Mouse (Mus musculus): Measurements from ENCODE around the gene Miga2. TPM values are rescaled to one million over a fixed set of nuclear protein-coding genes. Genes with fewer than 3 reads are reported as not detected.
A peak's percentile ranks its signal among the peaks of the same experiment; 100 is the strongest.

Gene Miga2
- polyA plus RNA-seq, 1 experiment from 2014 or later: 29.6 TPM

- WGBS: 81% methylated on average over 9 of the region's 9 CpGs
- no peaks in the 10 kb centered on the region for H3K9me3 ChIP-seq
- no peak overlapping the region for H3K4me2 ChIP-seq (replicated peaks)
- peaks cover 5% of the 10 kb centered on the region; the same call in 1 of the 2 replicates for H3K4me1 ChIP-seq
- no peaks in the 10 kb centered on the region for H3K27me3 ChIP-seq
- H3K4me3 ChIP-seq: no peak overlapping the region
- H3K9ac ChIP-seq: no peak overlapping the region
- ATAC-seq (ENCODE audit: insufficient number of reproducible peaks, insufficient read depth, low FRiP score, low TSS enrichment): no peak
- no peak overlapping the region for H3K27ac ChIP-seq
- peaks cover 30% of the 10 kb centered on the region for H3K36me3 ChIP-seq
These were observed 22.9 kb downstream of the Miga2 start for GRCm38 (mm10) chr2:30386913-30387312.

GRCm38 (mm10) chr2:30389000-30389399 lies 25.0 kb downstream of the Miga2 start:
- Histone ChIP-seq H3K9ac (no peak overlapping the region), H3K9me3 (no peaks in the 10 kb centered on the region), H3K27ac (no peak overlapping the region), H3K27me3 (no peaks in the 10 kb centered on the region), H3K4me3 (no peak overlapping the region), H3K4me1 (peaks cover 14% of the 10 kb centered on the region), H3K4me2 (replicated peaks) (no peak overlapping the region), H3K36me3 (peaks cover 9% of the 10 kb centered on the region)
- no peak for ATAC-seq (ENCODE audit: insufficient number of reproducible peaks, insufficient read depth, low FRiP score, low TSS enrichment)
- WGBS: 90% methylated on average over 2 of the region's 2 CpGs

DNA sequence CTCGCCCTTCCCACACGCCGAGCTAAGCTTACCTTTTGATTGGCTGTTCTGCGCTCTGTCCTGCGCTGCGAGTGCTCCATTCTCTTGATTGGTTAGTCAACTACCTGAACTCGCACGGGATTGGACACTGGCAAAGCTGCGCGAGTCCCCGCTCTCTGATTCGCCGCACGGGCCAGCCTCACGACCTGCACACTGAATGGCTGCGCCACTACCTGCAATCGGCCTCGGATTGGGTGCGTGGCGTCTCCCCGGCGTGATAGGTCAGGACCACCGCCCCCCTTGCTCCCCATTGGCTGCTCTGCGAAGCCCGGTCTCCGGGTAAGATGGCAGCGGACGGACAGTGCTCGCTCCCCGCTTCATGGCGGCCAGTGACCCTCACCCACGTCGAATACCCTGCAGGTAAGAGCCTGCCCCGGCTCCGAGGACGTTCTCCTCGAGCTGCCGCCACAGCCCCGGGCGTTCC lies 28.1 kb downstream of the Miga2 start, which contains the start of gene Dolpp1:
Gene Dolpp1, plus strand, starts transcription at position 141 of the 463 bp plus-strand sequence.
- H3K4me3 ChIP-seq: peak within 1 kb of the TSS; percentile 81
- peak within 1 kb of the TSS; percentile 95 for H3K4me2 ChIP-seq (replicated peaks)
- peak within 1 kb of the TSS; percentile 85 for H3K27ac ChIP-seq
- no peaks in the 10 kb centered on the region for H3K9me3 ChIP-seq
- H3K9ac ChIP-seq: peak within 1 kb of the TSS; percentile 83
- WGBS: under 1% methylated on average over 40 of the region's 40 CpGs
- no peaks in the 10 kb centered on the region for H3K27me3 ChIP-seq
- H3K36me3 ChIP-seq: peaks cover 12% of the 10 kb centered on the region
- H3K4me1 ChIP-seq: peaks cover 14% of the 10 kb centered on the region
- peak; percentile 99 for ATAC-seq (ENCODE audit: insufficient number of reproducible peaks, insufficient read depth, low FRiP score, low TSS enrichment)

DNA sequence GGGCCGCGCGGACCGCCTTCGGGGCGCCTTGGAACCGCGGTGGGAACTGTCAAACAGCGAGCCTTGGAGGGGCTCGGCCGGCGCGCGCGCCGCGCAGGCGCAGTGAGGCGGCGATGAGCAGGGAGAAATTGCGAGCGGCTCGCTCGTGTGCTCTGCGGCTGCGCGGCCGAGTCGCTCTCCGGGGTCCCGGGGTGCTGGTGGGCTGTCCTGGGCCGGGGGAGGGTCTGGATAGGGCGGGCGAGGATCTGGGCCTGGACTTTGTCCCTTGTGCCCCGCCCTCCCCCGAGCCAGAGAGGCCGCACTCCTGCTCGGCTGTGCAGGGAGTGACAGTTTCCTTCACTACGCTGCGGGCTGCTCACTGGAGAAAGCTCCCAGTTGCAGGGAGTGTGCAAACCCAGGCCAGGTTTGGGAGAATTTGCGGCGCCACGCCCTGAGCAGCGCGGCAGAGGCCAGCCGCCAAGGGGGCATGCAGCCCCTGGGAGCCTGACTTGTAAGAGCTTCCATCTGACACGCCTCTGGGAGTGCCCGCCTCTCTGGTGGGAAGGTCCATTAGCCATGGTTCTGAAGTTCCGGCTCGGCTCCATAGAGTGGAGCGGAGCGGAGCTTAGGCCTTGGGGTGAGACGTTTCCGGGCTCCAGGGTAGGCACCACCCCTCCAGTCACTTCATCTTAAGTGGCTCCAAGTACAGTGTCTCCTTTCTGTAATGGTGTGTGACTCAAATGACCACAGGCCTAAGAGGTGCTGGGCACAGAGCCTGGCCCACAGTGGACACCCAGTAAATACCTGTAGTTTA lies 28.7 kb downstream of the Miga2 start:
- H3K27ac ChIP-seq: peak overlapping the region; percentile 85
- peak; percentile 65 for ATAC-seq (ENCODE audit: insufficient number of reproducible peaks, insufficient read depth, low FRiP score, low TSS enrichment)
- H3K4me1 ChIP-seq: peaks cover 14% of the 10 kb centered on the region
- peaks cover 18% of the 10 kb centered on the region for H3K36me3 ChIP-seq
- no peaks in the 10 kb centered on the region for H3K9me3 ChIP-seq
- WGBS: 2% methylated on average over 48 of the region's 54 CpGs
- peak overlapping the region; percentile 81 for H3K4me3 ChIP-seq
- peak overlapping the region; percentile 95 for H3K4me2 ChIP-seq (replicated peaks)
- H3K27me3 ChIP-seq: no peaks in the 10 kb centered on the region
- H3K9ac ChIP-seq: peak overlapping the region; percentile 83

- Histone ChIP-seq H3K4me3 (peak overlapping the region; percentile 81), H3K4me1 (peaks cover 14% of the 10 kb centered on the region), H3K9me3 (no peaks in the 10 kb centered on the region), H3K27ac (peak overlapping the region; percentile 85), H3K4me2 (replicated peaks) (peak overlapping the region; percentile 95), H3K36me3 (peaks cover 24% of the 10 kb centered on the region), H3K27me3 (no peaks in the 10 kb centered on the region), H3K9ac (peak overlapping the region; percentile 83)
- no peak for ATAC-seq (ENCODE audit: insufficient number of reproducible peaks, insufficient read depth, low FRiP score, low TSS enrichment)
- WGBS: 64% methylated on average over 1 of the region's 1 CpGs
These were observed 29.3 kb downstream of the Miga2 start for GRCm38 (mm10) chr2:30393370-30393656.

DNA sequence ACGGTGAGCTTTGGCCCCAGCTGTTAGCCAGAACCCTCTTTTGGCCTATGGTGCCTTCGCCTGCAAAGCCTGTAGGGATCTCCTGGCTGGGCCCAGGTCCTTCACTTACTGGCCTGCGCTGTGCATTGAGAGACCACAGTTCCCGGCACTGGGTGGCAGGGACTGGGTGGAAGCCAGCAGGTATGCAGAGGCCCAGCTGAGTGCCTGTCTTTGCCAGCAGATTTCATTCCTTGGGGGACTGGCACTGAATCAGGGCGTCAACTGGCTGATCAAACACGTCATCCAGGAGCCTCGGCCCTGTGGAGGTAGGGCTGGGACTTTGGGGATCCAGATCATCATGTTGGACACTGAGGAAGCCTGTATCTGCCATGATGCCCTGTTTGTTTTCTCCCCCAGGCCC lies 31.7 kb downstream of the Miga2 start:
- H3K4me2 ChIP-seq (replicated peaks): no peak overlapping the region
- H3K36me3 ChIP-seq: peaks cover 43% of the 10 kb centered on the region
- no peaks in the 10 kb centered on the region for H3K9me3 ChIP-seq
- H3K9ac ChIP-seq: no peak overlapping the region
- WGBS: 92% methylated on average over 7 of the region's 7 CpGs
- H3K27me3 ChIP-seq: no peaks in the 10 kb centered on the region
- H3K27ac ChIP-seq: no peak overlapping the region
- peaks cover 11% of the 10 kb centered on the region for H3K4me1 ChIP-seq
- no peak overlapping the region for H3K4me3 ChIP-seq
- ATAC-seq (ENCODE audit: insufficient number of reproducible peaks, insufficient read depth, low FRiP score, low TSS enrichment): no peak

DNA sequence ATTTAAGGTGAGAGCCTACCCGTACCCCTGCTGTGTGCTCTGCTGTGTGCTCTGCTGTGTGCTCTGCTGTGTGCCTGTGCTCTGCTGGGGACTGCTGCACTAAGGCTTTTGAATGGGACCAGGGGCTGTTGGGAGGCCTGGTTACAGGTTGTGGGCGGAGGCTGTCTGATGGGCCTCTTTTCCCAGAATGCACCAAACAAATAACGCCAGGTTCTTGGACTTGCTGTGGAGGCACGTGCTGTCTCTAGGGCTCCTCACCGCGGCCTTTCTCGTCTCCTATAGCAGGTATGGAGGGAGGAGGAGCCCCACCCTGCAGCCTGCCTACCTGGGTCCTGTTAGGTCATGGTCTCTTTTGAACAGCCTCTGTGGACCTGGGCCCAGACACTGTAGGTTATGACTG lies 32.2 kb downstream of the Miga2 start:
- no peak overlapping the region for H3K4me2 ChIP-seq (replicated peaks)
- H3K4me3 ChIP-seq: no peak overlapping the region
- no peak overlapping the region for H3K9ac ChIP-seq
- H3K9me3 ChIP-seq: no peaks in the 10 kb centered on the region
- no peaks in the 10 kb centered on the region for H3K27me3 ChIP-seq
- H3K4me1 ChIP-seq: peaks cover 9% of the 10 kb centered on the region
- WGBS: 86% methylated on average over 7 of the region's 7 CpGs
- peaks cover 45% of the 10 kb centered on the region for H3K36me3 ChIP-seq
- no peak for ATAC-seq (ENCODE audit: insufficient number of reproducible peaks, insufficient read depth, low FRiP score, low TSS enrichment)
- no peak overlapping the region for H3K27ac ChIP-seq

- Histone ChIP-seq H3K9me3 (no peaks in the 10 kb centered on the region), H3K27ac (no peak overlapping the region), H3K36me3 (peaks cover 63% of the 10 kb centered on the region), H3K4me1 (peaks cover 8% of the 10 kb centered on the region), H3K9ac (no peak overlapping the region), H3K4me3 (no peak overlapping the region), H3K4me2 (replicated peaks) (no peak overlapping the region), H3K27me3 (no peaks in the 10 kb centered on the region)
- no peak for ATAC-seq (ENCODE audit: insufficient number of reproducible peaks, insufficient read depth, low FRiP score, low TSS enrichment)
- 76% methylated on average over 10 of the region's 10 CpGs for WGBS
These were observed 34.0 kb downstream of the Miga2 start for GRCm38 (mm10) chr2:30397986-30398512.

DNA sequence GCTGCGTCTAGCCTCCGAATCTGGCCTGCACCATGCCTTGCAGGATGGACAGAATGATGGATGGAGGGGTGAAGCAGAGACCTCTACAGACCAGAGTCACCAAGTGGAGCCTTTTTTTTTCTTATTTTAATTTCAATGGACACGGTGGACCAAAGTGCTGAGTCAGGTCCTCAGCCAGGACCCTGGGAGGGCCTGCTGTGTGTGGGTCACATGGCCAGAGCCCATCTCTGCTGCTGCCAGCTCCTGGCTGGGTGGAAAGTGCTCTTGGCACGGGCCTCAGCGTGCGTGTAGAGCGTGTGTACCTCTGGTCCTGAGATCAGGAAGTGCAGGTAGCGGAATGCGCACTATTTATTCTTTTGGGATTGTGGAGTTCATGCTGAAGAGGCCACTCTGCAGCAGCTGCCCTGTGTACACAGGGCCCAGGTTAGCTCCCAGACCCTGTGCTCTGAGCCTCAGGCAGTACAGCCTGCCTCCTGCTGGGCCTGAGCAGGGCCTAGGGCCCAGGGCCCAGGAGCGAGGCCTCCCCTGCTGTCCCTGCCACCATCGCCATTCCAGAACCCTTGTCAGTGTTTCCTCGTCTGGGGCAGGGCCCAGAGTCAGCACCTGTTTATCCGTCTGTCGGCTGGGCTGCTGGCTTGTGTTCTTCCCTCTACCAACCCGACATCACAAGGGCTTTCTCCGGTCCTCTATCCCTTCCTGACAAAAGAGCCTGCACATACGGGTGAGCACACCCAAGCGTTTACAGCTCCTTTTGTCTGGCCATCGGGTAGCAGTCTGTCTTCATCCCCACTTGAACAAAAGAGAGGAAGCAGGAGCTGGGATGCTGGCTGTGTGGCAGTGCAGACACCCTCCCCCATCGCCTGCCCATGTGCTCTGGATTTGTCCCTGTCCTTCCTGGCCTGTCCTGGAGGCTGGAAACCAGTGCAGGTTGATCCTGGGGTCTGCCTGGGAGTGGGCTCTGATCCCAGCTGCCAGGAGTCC lies 35.4 kb downstream of the Miga2 start:
- H3K4me1 ChIP-seq: no peaks in the 10 kb centered on the region
- ATAC-seq (ENCODE audit: insufficient number of reproducible peaks, insufficient read depth, low FRiP score, low TSS enrichment): no peak
- H3K4me3 ChIP-seq: no peak overlapping the region
- whole genome bisulfite sequencing: 46% methylated on average over 20 of the region's 20 CpGs
- peaks cover 66% of the 10 kb centered on the region for H3K36me3 ChIP-seq
- no peaks in the 10 kb centered on the region for H3K27me3 ChIP-seq
- no peaks in the 10 kb centered on the region for H3K9me3 ChIP-seq
- H3K9ac ChIP-seq: no peak overlapping the region
- peak overlapping the region; percentile 7 for H3K27ac ChIP-seq
- H3K4me2 ChIP-seq (replicated peaks): no peak overlapping the region

DNA sequence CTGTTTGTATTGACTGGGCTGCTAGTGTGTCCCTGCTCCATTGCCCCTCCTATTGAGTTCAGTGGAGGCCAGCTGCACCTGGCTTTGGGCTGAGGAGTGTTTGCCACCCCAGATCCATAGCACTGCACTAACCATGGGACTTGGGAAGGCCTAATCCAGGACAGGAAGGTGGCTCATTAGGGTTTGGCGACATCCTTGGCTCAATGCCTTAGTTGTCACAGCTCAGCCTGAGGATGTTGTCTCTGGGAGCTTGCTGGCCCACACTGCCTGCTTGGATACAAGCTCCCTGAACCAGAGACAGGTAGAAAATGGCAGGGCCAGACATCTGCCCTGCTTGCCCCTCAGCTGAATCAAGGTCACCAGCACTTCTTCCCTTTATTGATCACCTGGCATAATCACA lies 37.5 kb downstream of the Miga2 start:
- no peak overlapping the region for H3K27ac ChIP-seq
- H3K27me3 ChIP-seq: no peaks in the 10 kb centered on the region
- H3K9ac ChIP-seq: no peak overlapping the region
- H3K36me3 ChIP-seq: peaks cover 73% of the 10 kb centered on the region
- H3K4me2 ChIP-seq (replicated peaks): no peak overlapping the region
- no peaks in the 10 kb centered on the region for H3K9me3 ChIP-seq
- H3K4me1 ChIP-seq: no peaks in the 10 kb centered on the region
- ATAC-seq (ENCODE audit: insufficient number of reproducible peaks, insufficient read depth, low FRiP score, low TSS enrichment): no peak
- H3K4me3 ChIP-seq: no peak overlapping the region
- WGBS: 77% methylated on average over 1 of the region's 1 CpGs

DNA sequence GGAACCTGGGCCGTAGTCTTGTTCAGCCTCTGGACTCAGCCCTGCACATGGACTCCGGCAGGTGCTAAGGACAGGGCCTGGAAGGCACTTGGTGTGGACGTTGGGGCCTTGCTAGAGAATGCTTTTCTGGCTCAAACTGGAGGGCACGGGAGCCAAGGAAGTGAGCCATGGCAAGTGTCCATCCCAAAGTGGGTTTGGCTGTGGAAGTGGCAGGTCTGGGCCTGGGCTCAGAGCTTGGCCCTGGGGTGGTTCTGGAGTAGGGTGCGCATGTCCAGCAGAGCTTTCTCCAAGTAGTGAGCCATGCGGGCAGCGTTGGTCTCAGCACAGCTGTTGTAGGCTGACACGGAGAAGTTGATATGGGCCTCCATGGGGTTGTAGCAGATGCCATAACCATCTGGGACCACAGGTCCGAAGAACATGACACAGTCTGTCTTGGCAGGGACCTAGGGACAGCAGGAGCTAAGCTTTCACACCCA lies 38.4 kb downstream of the Miga2 start:
- Histone ChIP-seq H3K9ac (no peak overlapping the region), H3K36me3 (peaks cover 67% of the 10 kb centered on the region), H3K9me3 (no peaks in the 10 kb centered on the region), H3K27me3 (no peaks in the 10 kb centered on the region), H3K4me3 (no peak overlapping the region), H3K27ac (no peak overlapping the region), H3K4me2 (replicated peaks) (no peak overlapping the region), H3K4me1 (no peaks in the 10 kb centered on the region)
- WGBS: 88% methylated on average over 9 of the region's 9 CpGs
- no peak for ATAC-seq (ENCODE audit: insufficient number of reproducible peaks, insufficient read depth, low FRiP score, low TSS enrichment)

Data from embryonic facial prominence, embryonic 12.5 days (tissue).